Mouse (Mus musculus) hindbrain, embryonic 10.5 days (tissue): Measurements from ENCODE around the gene Tnik. TPM values are rescaled to one million over a fixed set of nuclear protein-coding genes. Genes with fewer than 3 reads are reported as not detected.
A peak's percentile ranks its signal among the peaks of the same experiment; 100 is the strongest.

Experiments
- DNase-seq: peaks from one replicate; pipeline ENCODE4 v3.0.0-alpha.2; 2017; ENCODE audit warnings: low spot score
- H3K27ac ChIP-seq: fragments of 300-500 bp; sonication (generic); 2 replicates; pipeline ENCODE4 v1.5.1; 2016; ENCODE audit warnings: mild to moderate bottlenecking, moderate library complexity
- H3K27me3 ChIP-seq: fragments of 300-500 bp; sonication (generic); 2 replicates; pipeline ENCODE4 v1.6.1; 2016; ENCODE audit warnings: mild to moderate bottlenecking; ENCODE audit not compliant: poor library complexity, insufficient read depth, severe bottlenecking
- H3K36me3 ChIP-seq: fragments of 300-500 bp; sonication (generic); 2 replicates; pipeline ENCODE4 v1.6.1; 2016; ENCODE audit warnings: mild to moderate bottlenecking, moderate library complexity
- H3K4me1 ChIP-seq: fragments of 300-500 bp; sonication (generic); replicated peaks from 2 replicates; pipeline ENCODE4 v1.6.1; 2016; ENCODE audit warnings: mild to moderate bottlenecking
- H3K4me3 ChIP-seq: fragments of 300-500 bp; sonication (generic); 2 replicates; pipeline ENCODE4 v1.5.1; 2016; ENCODE audit warnings: mild to moderate bottlenecking, moderate library complexity
- H3K9me3 ChIP-seq: fragments of 300-500 bp; sonication (generic); 2 replicates; pipeline ENCODE4 v1.6.1; 2016; ENCODE audit warnings: mild to moderate bottlenecking, moderate library complexity
- WGBS: fragments of 180-500 bp; shearing (Covaris S2); methylation state at CpG from one replicate; pipeline ENCODE4 v1.1.7; 2016; 5-methylcytosine and 5-hydroxymethylcytosine counted together
- polyA plus RNA-seq: library from polyadenylated mRNA; unstranded; fragments of >200 nt; fragmentation: Nextera tagmentation; extraction: Ambion mirVana; gene quantifications from 2 replicates; pipeline ENCODE4 v1.2.1, GENCODE M21; 2016

The Tnik gene
- polyA plus RNA-seq, 1 experiment from 2014 or later: 16.3 TPM

DNA sequence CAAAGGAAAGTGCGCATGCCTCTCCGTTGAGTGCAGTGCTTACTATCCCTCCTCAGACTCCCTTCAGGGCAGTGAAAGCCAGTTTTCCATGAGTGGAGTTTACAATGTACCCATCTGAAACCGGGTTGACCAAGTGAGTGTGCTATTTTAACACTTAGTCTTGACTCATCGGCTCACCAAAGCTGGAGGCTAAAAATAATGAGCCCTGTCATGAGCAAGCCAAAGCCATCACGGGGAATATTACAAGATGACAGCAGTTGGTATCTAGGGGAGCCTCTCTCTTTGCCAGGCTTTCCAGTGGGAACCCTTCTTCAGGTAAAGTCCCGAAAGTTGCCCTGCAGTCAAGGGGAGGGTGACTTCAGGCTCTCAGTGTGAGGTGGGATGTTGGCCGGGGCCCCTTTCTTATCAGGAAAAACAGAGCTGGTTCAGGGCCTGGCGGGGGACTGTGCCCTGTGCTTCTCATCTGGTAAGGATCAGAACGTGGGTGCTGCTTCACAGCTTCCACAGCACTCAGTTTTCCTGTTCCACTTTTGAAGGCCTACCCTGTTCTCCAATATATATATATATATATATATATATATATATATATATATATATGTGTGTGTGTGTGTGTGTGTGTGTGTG is 136.7 kb downstream of the Tnik start:
- Histone ChIP-seq H3K27me3 (no peaks in the 10 kb centered on the region), H3K4me1 (peaks cover 12% of the 10 kb centered on the region; the same call in 1 of the 2 replicates), H3K36me3 (no peaks in the 10 kb centered on the region), H3K4me3 (no peak overlapping the region), H3K27ac (no peak overlapping the region), H3K9me3 (no peaks in the 10 kb centered on the region)
- no peak for DNase-seq
- WGBS: 89% methylated on average over 9 of the region's 9 CpGs

GRCm38 (mm10) chr3:28401335-28401734 is 138.3 kb downstream of the Tnik start:
- no peak for DNase-seq
- Histone ChIP-seq H3K27ac (no peak overlapping the region), H3K9me3 (no peaks in the 10 kb centered on the region), H3K4me1 (peaks cover 12% of the 10 kb centered on the region; the same call in 1 of the 2 replicates), H3K27me3 (no peaks in the 10 kb centered on the region), H3K36me3 (no peaks in the 10 kb centered on the region), H3K4me3 (no peak overlapping the region)
- WGBS: 77% methylated on average over 9 of the region's 9 CpGs

- Histone ChIP-seq H3K27ac (no peak overlapping the region), H3K4me3 (no peak overlapping the region), H3K4me1 (peaks cover 12% of the 10 kb centered on the region; the same call in 1 of the 2 replicates), H3K36me3 (no peaks in the 10 kb centered on the region), H3K9me3 (no peaks in the 10 kb centered on the region), H3K27me3 (no peaks in the 10 kb centered on the region)
- DNase-seq: no peak
- WGBS: 63% methylated on average over 6 of the region's 6 CpGs
Measured at GRCm38 (mm10) chr3:28402221-28402620, 139.2 kb downstream of the Tnik start.

DNA sequence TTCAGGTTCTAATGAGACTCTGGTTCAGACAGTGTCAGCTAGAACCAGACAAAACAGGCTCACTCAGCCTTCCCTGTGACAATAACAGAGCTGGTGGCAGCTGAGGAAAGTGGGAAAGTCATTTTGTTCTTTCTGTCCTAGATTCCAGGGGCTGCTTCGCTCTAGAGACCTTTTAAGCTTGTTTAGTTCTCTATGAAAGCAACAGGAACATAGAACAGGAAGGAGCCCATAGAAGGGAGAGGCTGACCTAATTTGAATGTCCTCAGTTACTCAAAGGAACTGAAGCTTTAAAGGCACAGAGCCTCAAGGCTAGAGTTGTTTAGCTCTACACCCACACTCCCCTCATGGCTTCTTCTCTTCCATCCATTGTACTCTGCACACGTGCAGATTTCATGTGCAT is 142.4 kb downstream of the Tnik start:
- WGBS: 72% methylated on average over 2 of the region's 2 CpGs
- Histone ChIP-seq H3K27ac (no peak overlapping the region; the same call in 1 of the 2 replicates), H3K36me3 (no peaks in the 10 kb centered on the region), H3K4me3 (no peak overlapping the region), H3K27me3 (no peaks in the 10 kb centered on the region), H3K4me1 (peaks cover 20% of the 10 kb centered on the region; the same call in 1 of the 2 replicates), H3K9me3 (no peaks in the 10 kb centered on the region)
- DNase-seq: no peak

GRCm38 (mm10) chr3:28408859-28409459 is 145.9 kb downstream of the Tnik start:
- Histone ChIP-seq H3K27me3 (no peaks in the 10 kb centered on the region), H3K4me3 (no peak overlapping the region), H3K4me1 (peaks cover 8% of the 10 kb centered on the region; the same call in 1 of the 2 replicates), H3K36me3 (no peaks in the 10 kb centered on the region), H3K27ac (0 out of 2 replicates have a peak overlapping the region, but pooled peaks have one; percentile 40), H3K9me3 (no peaks in the 10 kb centered on the region)
- DNase-seq: peak; percentile 67
- WGBS: 53% methylated on average over 12 of the region's 12 CpGs

GRCm38 (mm10) chr3:28410269-28410668 is 147.3 kb downstream of the Tnik start:
- 82% methylated on average over 3 of the region's 3 CpGs for WGBS
- no peak overlapping the region for H3K27ac ChIP-seq
- no peaks in the 10 kb centered on the region for H3K9me3 ChIP-seq

DNA sequence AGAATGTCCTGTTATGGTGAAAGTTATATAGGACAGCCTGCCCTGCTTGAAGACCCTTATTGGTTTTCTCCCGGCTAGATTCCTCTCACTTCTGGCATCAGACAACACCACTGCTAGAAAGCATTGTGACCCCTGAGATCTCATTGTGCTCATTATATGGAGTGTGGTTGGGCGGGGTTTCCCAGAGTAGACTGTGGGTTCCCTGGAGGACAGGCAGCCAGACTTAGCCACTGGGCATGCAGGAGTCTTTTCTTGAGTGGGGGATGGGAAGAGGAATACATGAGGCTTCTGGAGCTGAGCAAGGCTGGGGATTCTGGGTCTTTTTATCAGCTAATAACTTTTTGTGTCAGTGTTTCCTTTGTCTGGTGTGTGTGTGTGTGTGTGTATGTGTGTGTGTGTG is 153.0 kb downstream of the Tnik start:
- H3K4me3 ChIP-seq: no peak overlapping the region
- 28% methylated on average over 2 of the region's 2 CpGs for WGBS
- peak; percentile 27 for DNase-seq
- no peaks in the 10 kb centered on the region for H3K27me3 ChIP-seq
- no peak overlapping the region for H3K27ac ChIP-seq
- no peaks in the 10 kb centered on the region for H3K9me3 ChIP-seq
- no peaks in the 10 kb centered on the region for H3K36me3 ChIP-seq
- H3K4me1 ChIP-seq: peaks cover 18% of the 10 kb centered on the region

More at GRCm38 (mm10) chr3:28410269-28410668, 147.3 kb downstream of the Tnik start:
- H3K36me3 ChIP-seq: no peaks in the 10 kb centered on the region
- no peaks in the 10 kb centered on the region for H3K27me3 ChIP-seq
- H3K4me3 ChIP-seq: no peak overlapping the region
- DNase-seq: no peak
- H3K4me1 ChIP-seq: peaks cover 11% of the 10 kb centered on the region

DNA sequence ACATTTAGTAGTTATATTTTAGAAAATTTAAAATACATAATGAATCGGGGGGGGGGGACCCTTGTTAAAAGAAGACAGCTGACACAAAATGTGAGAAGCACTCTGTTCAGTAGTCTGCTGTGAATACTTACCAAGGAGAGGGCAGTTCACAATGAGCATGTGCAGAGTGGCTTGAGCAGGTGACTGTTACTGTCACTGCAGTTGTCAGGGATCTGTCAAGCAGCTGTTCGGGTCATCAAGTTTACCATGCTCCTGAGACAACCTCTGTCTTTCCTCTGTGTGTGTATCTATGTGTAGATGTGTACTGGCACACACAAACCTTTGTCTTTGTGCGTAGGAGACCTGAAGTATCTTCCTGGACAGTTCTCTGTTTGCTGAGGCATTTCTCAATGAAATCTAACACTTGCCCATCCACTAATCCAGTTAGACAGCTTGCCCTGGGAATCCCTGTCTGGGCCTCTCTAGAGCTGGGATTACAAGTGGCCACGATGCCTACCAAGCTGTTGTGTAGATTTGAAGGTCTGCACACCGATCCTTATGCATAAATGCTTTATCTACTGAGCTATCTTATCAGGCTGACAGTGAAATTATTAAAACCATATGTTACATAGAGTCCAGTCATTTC is 154.2 kb downstream of the Tnik start:
- Histone ChIP-seq H3K4me1 (peaks cover 18% of the 10 kb centered on the region), H3K36me3 (no peaks in the 10 kb centered on the region), H3K4me3 (no peak overlapping the region), H3K27ac (no peak overlapping the region), H3K9me3 (no peaks in the 10 kb centered on the region), H3K27me3 (no peaks in the 10 kb centered on the region)
- DNase-seq: no peak
- WGBS: 89% methylated on average over 5 of the region's 5 CpGs

DNA sequence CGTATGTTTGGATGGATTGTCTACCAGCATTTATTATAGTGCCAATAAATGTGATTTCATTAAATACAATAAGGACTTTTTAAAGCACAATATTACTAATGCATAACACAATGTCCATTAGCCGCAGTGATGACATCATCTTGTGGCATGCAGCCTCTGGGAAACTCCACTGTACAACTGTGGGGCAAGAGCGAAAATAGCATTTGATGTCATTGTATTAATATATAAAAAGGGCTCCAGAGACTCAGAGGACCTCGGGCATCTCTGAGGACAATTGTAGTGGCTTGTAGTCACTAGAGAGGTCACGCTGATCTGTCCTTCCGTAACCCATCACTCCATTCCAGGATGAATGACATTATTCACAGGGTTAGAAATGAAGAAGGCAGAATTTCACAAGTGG is 157.2 kb downstream of the Tnik start:
- Histone ChIP-seq H3K9me3 (no peaks in the 10 kb centered on the region), H3K36me3 (no peaks in the 10 kb centered on the region), H3K4me3 (no peak overlapping the region), H3K27ac (no peak overlapping the region), H3K27me3 (no peaks in the 10 kb centered on the region), H3K4me1 (peaks cover 16% of the 10 kb centered on the region)
- no peak for DNase-seq
- 85% methylated on average over 6 of the region's 6 CpGs for WGBS

DNA sequence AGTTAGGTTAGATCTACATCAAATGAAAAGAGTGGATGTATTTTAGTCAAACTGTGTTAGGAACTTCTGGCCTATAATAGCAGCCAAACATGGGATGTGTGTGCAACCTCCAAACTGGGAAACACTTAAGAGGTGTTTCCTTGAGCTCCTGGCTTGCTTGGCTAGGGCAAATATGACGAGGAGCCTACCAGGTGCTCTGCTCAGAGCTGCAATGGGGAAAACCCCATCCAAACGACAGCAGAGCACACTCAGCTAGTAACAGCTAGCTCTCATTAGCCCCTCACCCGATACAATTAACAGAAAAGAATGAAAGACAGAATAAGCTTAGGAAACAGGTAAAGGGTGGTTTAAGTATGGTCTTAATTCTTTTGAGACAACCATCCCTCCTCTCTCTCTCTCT is 157.7 kb downstream of the Tnik start:
- H3K36me3 ChIP-seq: no peaks in the 10 kb centered on the region
- H3K4me3 ChIP-seq: no peak overlapping the region
- H3K27ac ChIP-seq: no peak overlapping the region
- H3K27me3 ChIP-seq: no peaks in the 10 kb centered on the region
- H3K9me3 ChIP-seq: no peaks in the 10 kb centered on the region
- 78% methylated on average over 3 of the region's 3 CpGs for WGBS
- peaks cover 11% of the 10 kb centered on the region for H3K4me1 ChIP-seq
- no peak for DNase-seq

DNA sequence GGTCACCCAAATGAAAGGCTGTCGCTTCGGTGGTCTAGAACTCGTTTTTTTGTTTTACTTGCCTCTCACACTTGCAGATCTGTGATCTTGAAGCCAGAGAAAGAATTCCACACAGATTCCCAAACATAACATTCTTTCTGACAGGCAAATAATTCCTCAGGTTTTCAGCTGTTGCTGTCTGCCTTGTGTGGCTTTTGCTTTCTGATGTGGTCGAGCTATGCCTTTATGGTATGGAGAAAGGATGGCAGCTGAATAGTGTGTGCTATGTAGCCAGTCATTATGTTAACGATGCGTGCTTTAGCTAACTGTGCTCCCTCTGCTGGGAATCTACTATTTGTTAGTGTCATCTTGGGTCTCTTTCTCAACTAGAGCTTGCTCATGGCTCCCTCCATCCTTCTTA is 158.8 kb downstream of the Tnik start:
- no peak overlapping the region for H3K4me3 ChIP-seq
- DNase-seq: no peak
- no peaks in the 10 kb centered on the region for H3K9me3 ChIP-seq
- no peak overlapping the region for H3K27ac ChIP-seq
- H3K36me3 ChIP-seq: no peaks in the 10 kb centered on the region
- 81% methylated on average over 6 of the region's 6 CpGs for WGBS
- no peaks in the 10 kb centered on the region for H3K27me3 ChIP-seq
- no peaks in the 10 kb centered on the region for H3K4me1 ChIP-seq

GRCm38 (mm10) chr3:28422221-28422620 is 159.2 kb downstream of the Tnik start:
- H3K9me3 ChIP-seq: no peaks in the 10 kb centered on the region
- DNase-seq: no peak
- H3K27ac ChIP-seq: no peak overlapping the region
- no peaks in the 10 kb centered on the region for H3K27me3 ChIP-seq
- WGBS: 89% methylated on average over 1 of the region's 1 CpGs
- no peaks in the 10 kb centered on the region for H3K4me1 ChIP-seq
- H3K4me3 ChIP-seq: no peak overlapping the region
- no peaks in the 10 kb centered on the region for H3K36me3 ChIP-seq

DNA sequence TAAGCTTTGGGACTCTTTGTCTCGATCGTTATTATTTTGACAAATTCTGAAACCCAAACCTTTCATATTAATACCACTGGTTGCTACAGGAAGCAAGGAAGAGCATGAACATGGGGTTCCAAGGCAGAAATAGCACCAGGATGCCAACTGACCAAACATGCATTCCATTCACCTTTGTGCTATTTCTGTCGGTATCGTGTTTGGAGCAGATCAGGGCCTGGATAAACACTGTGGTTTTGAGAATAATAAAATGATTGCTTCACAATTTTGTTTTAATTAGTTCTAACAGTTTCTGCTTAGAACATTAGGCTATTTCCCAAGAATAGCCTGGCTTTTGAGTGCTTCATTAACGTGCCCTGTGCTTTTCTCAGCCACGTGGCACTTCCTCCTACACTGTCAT is 162.9 kb downstream of the Tnik start:
- DNase-seq: no peak
- no peaks in the 10 kb centered on the region for H3K36me3 ChIP-seq
- no peaks in the 10 kb centered on the region for H3K9me3 ChIP-seq
- no peak overlapping the region for H3K27ac ChIP-seq
- no peaks in the 10 kb centered on the region for H3K4me1 ChIP-seq
- H3K27me3 ChIP-seq: no peaks in the 10 kb centered on the region
- 89% methylated on average over 6 of the region's 6 CpGs for WGBS
- no peak overlapping the region for H3K4me3 ChIP-seq
